Mouse (Mus musculus) urinary bladder, adult 18-20 months (tissue): ENCODE results near the gene Ggta1.

Experiments
- DNase-seq, 2 experiments: peaks; one replicate each; pipeline ENCODE4 v3.0.0; 2022; ENCODE audit warnings: low spot score in 2 of 2, mixed read lengths in 2 of 2

Gene Ggta1

GRCm38 (mm10) chr2:35462791-35463281, at the start of gene Ggta1:
Ggta1 (minus strand) TSS chr2:35463231.
- no peak for DNase-seq

GRCm38 (mm10) chr2:35512226-35512625, 49.2 kb upstream of the Ggta1 start:
- no peak for DNase-seq

GRCm38 (mm10) chr2:35510920-35511319, 47.9 kb upstream of the Ggta1 start:
- no peak for DNase-seq

GRCm38 (mm10) chr2:35509888-35510287, 46.9 kb upstream of the Ggta1 start:
- DNase-seq: no peak

- DNase-seq: no peak
Measured at GRCm38 (mm10) chr2:35509343-35509667, 46.3 kb upstream of the Ggta1 start.

- DNase-seq: no peak
Measured at GRCm38 (mm10) chr2:35508597-35509342, 45.7 kb upstream of the Ggta1 start.

- DNase-seq: no peak
Measured at GRCm38 (mm10) chr2:35507191-35507511, 44.1 kb upstream of the Ggta1 start.

- no peak for DNase-seq
Measured at GRCm38 (mm10) chr2:35506311-35507190, 43.5 kb upstream of the Ggta1 start.

- DNase-seq: no peak
Measured at GRCm38 (mm10) chr2:35505519-35506286, 42.7 kb upstream of the Ggta1 start.

- no peak for DNase-seq
Measured at GRCm38 (mm10) chr2:35504417-35504776, 41.4 kb upstream of the Ggta1 start.

GRCm38 (mm10) chr2:35503723-35504416, 40.8 kb upstream of the Ggta1 start:
- DNase-seq: no peak

GRCm38 (mm10) chr2:35503021-35503722, 40.1 kb upstream of the Ggta1 start:
- no peak for DNase-seq

- no peak for DNase-seq
Measured at GRCm38 (mm10) chr2:35502561-35502960, 39.5 kb upstream of the Ggta1 start.

GRCm38 (mm10) chr2:35499474-35499873, 36.4 kb upstream of the Ggta1 start:
- no peak for DNase-seq

- no peak for DNase-seq
Measured at GRCm38 (mm10) chr2:35498961-35499360, 35.9 kb upstream of the Ggta1 start.

GRCm38 (mm10) chr2:35497662-35498196, 34.7 kb upstream of the Ggta1 start:
- DNase-seq: no peak

- DNase-seq: no peak
Measured at GRCm38 (mm10) chr2:35496279-35497013, 33.4 kb upstream of the Ggta1 start.

GRCm38 (mm10) chr2:35495486-35496278, 32.7 kb upstream of the Ggta1 start:
- no peak for DNase-seq

- no peak for DNase-seq
Measured at GRCm38 (mm10) chr2:35493566-35493965, 30.5 kb upstream of the Ggta1 start.
